Mouse (Mus musculus) lung, embryonic 14.5 days (tissue): ENCODE results near the gene Celf2. TPM values are rescaled to one million over a fixed set of nuclear protein-coding genes. Genes with fewer than 3 reads are reported as not detected.

ENCODE experiments used
- ATAC-seq: fragments of 200-750 bp; cut with Nextera tagmentation; 2 replicates; pipeline ENCODE4 v1.8.0; 2017; ENCODE audit warnings: mild to moderate bottlenecking, moderate TSS enrichment, moderate library complexity; ENCODE audit not compliant: insufficient read depth
- DNase-seq: peaks from one replicate; pipeline ENCODE4 v3.0.0-alpha.2; 2015
- H3K27ac ChIP-seq: fragments of 300-500 bp; sonication (generic); 2 replicates; pipeline ENCODE4 v1.5.1; 2014; ENCODE audit warnings: low read depth, mild to moderate bottlenecking, moderate library complexity
- H3K27me3 ChIP-seq: fragments of 300-500 bp; sonication (generic); 2 replicates; pipeline ENCODE4 v1.6.1; 2014; ENCODE audit warnings: low read length, control low read depth; ENCODE audit not compliant: insufficient read depth
- H3K36me3 ChIP-seq: fragments of 300-500 bp; sonication (generic); 2 replicates; pipeline ENCODE4 v1.6.1; 2014; ENCODE audit warnings: control low read depth; ENCODE audit not compliant: insufficient read depth
- H3K4me1 ChIP-seq: fragments of 300-500 bp; sonication (generic); 2 replicates; pipeline ENCODE4 v1.6.1; 2014; ENCODE audit warnings: antibody characterized with exemption, control low read depth; ENCODE audit not compliant: insufficient read depth
- H3K4me2 ChIP-seq: fragments of 300-500 bp; sonication (generic); 2 replicates; pipeline ENCODE4 v1.6.1; 2014; ENCODE audit warnings: mild to moderate bottlenecking
- H3K4me3 ChIP-seq: fragments of 300-500 bp; sonication (generic); 2 replicates; pipeline ENCODE4 v1.5.1; 2014; ENCODE audit warnings: low read depth, low read length
- H3K9ac ChIP-seq: fragments of 300-500 bp; sonication (generic); 2 replicates; pipeline ENCODE4 v1.6.1; 2014
- H3K9me3 ChIP-seq: fragments of 300-500 bp; sonication (generic); 2 replicates; pipeline ENCODE4 v1.6.1; 2016; ENCODE audit warnings: low read depth, low read length, control low read depth
- CTCF ChIP-seq: IDR thresholded peaks from 2 replicates; pipeline ENCODE4 v1.5.1; 2016; ENCODE audit warnings: antibody characterized with exemption, low read depth
- WGBS: fragments of 180-500 bp; shearing (Covaris S2); extraction: QIAGEN DNeasy Blood & Tissue Kit; methylation state at CpG from one replicate; pipeline ENCODE4 v1.1.7; 2014; 5-methylcytosine and 5-hydroxymethylcytosine counted together
- polyA plus RNA-seq: library from polyadenylated mRNA; unstranded; fragments of >200 nt; fragmentation: Nextera tagmentation; extraction: Ambion mirVana; gene quantifications from 2 replicates; pipeline ENCODE4 v1.2.1, GENCODE M21; 2014

Celf2 gene
- polyA plus RNA-seq, 1 experiment from 2014 or later, result 92.3 TPM

DNA sequence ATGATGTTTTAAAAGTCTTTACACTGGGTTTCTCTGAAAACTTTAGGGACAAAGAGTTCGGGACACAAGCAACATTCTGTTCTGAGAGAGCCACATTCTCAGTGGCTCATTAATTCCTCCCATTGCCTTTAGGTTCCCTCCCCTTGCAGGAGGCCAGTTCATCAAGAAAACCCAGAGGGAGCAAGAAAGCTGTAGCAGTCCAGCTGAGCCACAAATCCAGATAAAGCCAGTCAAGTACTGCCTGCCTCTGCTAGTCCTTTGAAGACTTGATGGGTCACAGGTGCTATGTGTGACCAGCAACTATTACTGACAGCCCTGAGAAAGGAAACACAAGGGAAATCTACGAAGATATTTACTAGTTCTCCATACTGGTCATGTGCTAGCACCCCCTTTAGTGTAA lies 681.8 kb downstream of the Celf2 start:
- 54% methylated on average over 2 of the region's 2 CpGs for WGBS
- Histone ChIP-seq H3K36me3 (no peaks in the 10 kb centered on the region), H3K27me3 (no peaks in the 10 kb centered on the region), H3K4me2 (no peak overlapping the region), H3K4me3 (no peak overlapping the region), H3K9me3 (no peaks in the 10 kb centered on the region), H3K4me1 (no peaks in the 10 kb centered on the region), H3K27ac (no peak overlapping the region), H3K9ac (no peak overlapping the region)
- TF ChIP-seq CTCF, result no peak
- DNase-seq, result no peak
- no peak for ATAC-seq

DNA sequence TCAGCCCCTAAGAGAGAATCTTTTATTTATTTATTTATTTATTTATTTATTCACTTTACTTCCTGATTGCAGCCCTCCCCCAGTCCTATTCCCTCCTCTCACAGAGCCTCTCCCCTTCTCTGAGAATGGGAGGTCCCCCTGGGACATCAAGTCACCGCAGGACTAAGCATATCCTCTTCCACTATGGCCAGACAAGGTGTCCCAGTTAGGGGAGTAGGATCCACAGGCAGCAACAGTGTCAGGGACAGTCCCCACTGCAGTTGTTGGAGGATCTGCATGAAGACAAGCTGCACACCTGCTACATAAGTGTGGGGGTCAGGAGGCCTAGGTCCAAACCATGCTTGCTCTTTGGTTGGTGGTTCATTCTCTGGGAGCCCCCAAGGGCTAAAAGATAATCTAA lies 686.3 kb downstream of the Celf2 start:
- WGBS, result 86% methylated on average over 1 of the region's 1 CpGs
- Histone ChIP-seq H3K9ac (no peak overlapping the region), H3K4me2 (no peak overlapping the region), H3K27me3 (no peaks in the 10 kb centered on the region), H3K4me1 (no peaks in the 10 kb centered on the region), H3K36me3 (no peaks in the 10 kb centered on the region), H3K4me3 (no peak overlapping the region), H3K9me3 (no peaks in the 10 kb centered on the region), H3K27ac (no peak overlapping the region)
- DNase-seq, result no peak
- ATAC-seq, result no peak
- no peak for TF ChIP-seq CTCF

DNA sequence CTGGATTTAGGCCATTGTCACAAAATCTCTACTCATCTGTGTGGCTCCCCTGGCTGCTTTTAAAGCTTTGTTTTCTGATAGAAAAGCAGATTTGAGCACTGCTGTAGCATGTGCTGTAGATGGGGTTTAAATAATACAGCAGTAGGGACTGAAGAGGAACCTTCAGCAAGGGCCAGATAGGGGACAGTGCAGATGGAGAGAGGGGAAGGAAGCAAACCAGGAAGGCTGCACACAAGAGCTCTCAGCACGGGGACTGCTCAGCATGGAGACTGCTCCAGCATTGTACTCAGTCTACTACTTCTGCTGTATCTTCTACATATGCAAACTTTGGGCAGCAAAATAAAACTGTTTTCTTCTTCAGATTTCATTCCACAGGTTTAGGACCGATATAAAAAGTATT lies 687.8 kb downstream of the Celf2 start:
- ATAC-seq (no peak), DNase-seq (no peak)
- Histone ChIP-seq H3K9ac (no peak overlapping the region), H3K4me3 (no peak overlapping the region), H3K27me3 (no peaks in the 10 kb centered on the region), H3K4me2 (no peak overlapping the region), H3K36me3 (no peaks in the 10 kb centered on the region), H3K4me1 (no peaks in the 10 kb centered on the region), H3K27ac (no peak overlapping the region), H3K9me3 (no peaks in the 10 kb centered on the region)
- TF ChIP-seq CTCF, result no peak
- 77% methylated on average over 2 of the region's 2 CpGs for WGBS

DNA sequence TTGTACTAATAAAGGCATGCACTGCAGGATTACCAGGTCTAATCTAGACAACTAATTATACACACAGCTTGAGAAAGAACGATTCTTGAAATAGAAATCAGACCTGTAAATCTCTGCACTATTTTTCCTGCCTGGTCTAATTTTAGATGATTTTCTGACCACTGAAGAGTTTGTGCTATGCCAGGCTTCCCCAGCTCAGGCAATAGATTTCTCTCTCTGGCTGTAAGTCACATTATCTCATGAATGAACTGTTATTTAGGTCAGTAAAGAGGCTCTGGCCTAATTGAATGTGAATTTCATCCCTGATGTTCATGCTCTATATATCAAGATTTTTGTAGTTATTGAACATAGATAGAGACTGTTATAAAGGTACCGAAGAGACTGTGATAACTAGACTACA lies 694.1 kb downstream of the Celf2 start:
- TF ChIP-seq CTCF, result no peak
- 77% methylated on average over 2 of the region's 2 CpGs for WGBS
- H3K36me3 ChIP-seq, result no peaks in the 10 kb centered on the region

DNA sequence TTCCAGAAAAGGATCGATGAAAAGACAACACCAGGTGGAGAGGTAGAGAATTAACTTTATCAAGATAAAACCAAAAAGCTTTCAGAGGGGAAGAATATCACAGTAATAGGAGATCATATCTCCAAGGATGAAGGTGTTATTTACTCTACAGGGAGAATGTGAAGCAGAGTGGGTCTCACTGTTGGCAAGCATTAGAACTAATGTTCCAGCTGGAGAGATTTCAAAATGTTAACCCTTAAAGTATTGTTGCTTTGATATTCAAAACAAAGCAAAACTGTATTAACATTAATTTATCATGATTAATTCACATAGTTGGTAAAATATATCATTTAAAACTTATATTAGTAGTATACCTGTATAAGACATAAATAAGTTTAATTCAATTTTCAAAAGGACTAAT lies 700.6 kb downstream of the Celf2 start:
- H3K27me3 ChIP-seq, result no peaks in the 10 kb centered on the region
- no peak overlapping the region for H3K4me3 ChIP-seq
- H3K9me3 ChIP-seq, result no peaks in the 10 kb centered on the region; the same call in 1 of the 2 replicates
- H3K4me1 ChIP-seq, result no peaks in the 10 kb centered on the region
- no peaks in the 10 kb centered on the region for H3K36me3 ChIP-seq
- H3K9ac ChIP-seq, result no peak overlapping the region
- TF ChIP-seq CTCF, result no peak
- H3K27ac ChIP-seq, result no peak overlapping the region
- WGBS, result 64% methylated on average over 1 of the region's 1 CpGs
- no peak for DNase-seq
- H3K4me2 ChIP-seq, result no peak overlapping the region
- ATAC-seq, result no peak

More for the DNA sequence above, 694.1 kb downstream of the Celf2 start:
- Histone ChIP-seq H3K4me1 (no peaks in the 10 kb centered on the region), H3K9ac (no peak overlapping the region), H3K27ac (no peak overlapping the region), H3K4me2 (no peak overlapping the region), H3K27me3 (no peaks in the 10 kb centered on the region), H3K4me3 (no peak overlapping the region), H3K9me3 (no peaks in the 10 kb centered on the region; the same call in 1 of the 2 replicates)
- DNase-seq (no peak), ATAC-seq (no peak)

DNA sequence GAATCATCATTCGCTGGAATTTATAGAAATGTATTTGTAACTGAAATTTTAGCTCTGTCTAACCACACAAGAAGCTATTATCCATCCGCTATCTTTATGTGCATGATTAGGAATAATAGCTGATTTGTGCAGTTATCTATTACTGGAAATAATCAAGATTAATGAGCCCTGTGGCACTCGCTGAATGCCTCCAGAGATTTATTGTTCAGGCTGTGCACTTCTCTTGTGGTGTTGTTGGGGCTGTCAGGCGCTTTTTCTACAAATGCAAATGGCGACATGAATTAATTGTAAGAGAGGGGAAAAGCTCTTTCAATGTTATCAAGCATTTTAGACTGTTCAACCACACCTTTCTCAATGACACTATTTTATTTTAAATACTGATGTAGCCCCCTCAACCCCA lies 712.6 kb downstream of the Celf2 start:
- Histone ChIP-seq H3K9ac (no peak overlapping the region), H3K4me2 (no peak overlapping the region), H3K4me1 (no peaks in the 10 kb centered on the region), H3K36me3 (no peaks in the 10 kb centered on the region), H3K27me3 (no peaks in the 10 kb centered on the region), H3K4me3 (no peak overlapping the region), H3K9me3 (no peaks in the 10 kb centered on the region), H3K27ac (no peak overlapping the region)
- WGBS, result 77% methylated on average over 5 of the region's 5 CpGs
- ATAC-seq (no peak), DNase-seq (no peak)
- no peak for TF ChIP-seq CTCF

DNA sequence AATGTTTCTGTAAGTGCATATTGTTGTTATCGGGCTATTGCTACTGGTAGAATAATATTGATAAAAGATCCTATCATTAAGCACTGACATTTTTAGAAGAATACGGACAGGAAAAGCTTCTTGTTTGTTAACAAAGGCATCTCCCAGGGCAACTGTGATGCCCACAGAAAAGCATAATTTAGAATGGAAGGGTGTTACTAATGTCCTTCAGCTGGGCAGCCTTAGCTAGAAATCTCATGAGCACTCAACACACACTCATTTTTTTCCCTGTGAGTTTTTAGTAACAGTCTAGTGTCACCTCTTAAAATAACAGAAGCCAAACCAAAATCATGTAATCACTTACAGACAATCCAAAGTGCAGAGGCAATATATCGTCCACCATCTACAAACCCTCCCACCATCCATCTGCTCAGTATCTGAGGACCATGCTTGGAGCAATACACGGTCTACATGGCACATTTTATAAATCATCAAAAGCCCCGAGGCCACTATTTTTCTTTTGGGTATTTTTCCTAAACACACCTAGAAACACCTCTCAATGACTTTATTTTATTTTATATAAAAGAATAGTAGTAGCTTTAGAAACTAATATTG lies 713.3 kb downstream of the Celf2 start:
- 38% methylated on average over 5 of the region's 5 CpGs for WGBS
- H3K4me1 ChIP-seq, result no peaks in the 10 kb centered on the region
- no peak overlapping the region for H3K4me2 ChIP-seq
- H3K36me3 ChIP-seq, result no peaks in the 10 kb centered on the region
- H3K9me3 ChIP-seq, result no peaks in the 10 kb centered on the region
- TF ChIP-seq CTCF, result no peak
- H3K27ac ChIP-seq, result no peak overlapping the region
- H3K4me3 ChIP-seq, result no peak overlapping the region
- H3K27me3 ChIP-seq, result no peaks in the 10 kb centered on the region
- peak; percentile 58 for DNase-seq
- ATAC-seq, result peak; percentile 38; the same call in 1 of the 2 replicates
- H3K9ac ChIP-seq, result no peak overlapping the region

DNA sequence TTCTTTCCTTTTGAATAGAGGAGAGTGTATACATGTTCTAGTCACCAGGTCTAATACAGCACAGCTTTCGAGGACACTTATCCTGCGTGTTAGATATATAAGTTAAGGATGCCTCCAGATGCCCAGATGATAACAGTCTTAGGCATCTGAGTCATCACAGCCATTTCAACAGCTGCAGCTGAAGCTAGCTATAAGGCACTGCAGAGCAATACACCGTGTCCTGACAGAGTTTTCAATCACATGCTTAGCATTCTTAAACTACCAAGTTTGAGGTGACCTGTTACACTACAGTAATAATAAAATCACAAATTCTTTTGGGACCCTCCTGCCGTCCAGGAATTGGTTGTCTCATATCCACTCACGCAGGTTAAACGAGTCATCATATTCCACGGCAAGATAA lies 714.5 kb downstream of the Celf2 start:
- Histone ChIP-seq H3K4me2 (no peak overlapping the region), H3K9me3 (no peaks in the 10 kb centered on the region), H3K4me1 (no peaks in the 10 kb centered on the region), H3K4me3 (no peak overlapping the region), H3K36me3 (no peaks in the 10 kb centered on the region), H3K9ac (no peak overlapping the region), H3K27me3 (no peaks in the 10 kb centered on the region), H3K27ac (no peak overlapping the region)
- 62% methylated on average over 7 of the region's 7 CpGs for WGBS
- ATAC-seq, result no peak
- no peak for TF ChIP-seq CTCF
- DNase-seq, result no peak
